9 mouse cellular contexts compared by ENCODE assay signal in the genomic region with DNA sequence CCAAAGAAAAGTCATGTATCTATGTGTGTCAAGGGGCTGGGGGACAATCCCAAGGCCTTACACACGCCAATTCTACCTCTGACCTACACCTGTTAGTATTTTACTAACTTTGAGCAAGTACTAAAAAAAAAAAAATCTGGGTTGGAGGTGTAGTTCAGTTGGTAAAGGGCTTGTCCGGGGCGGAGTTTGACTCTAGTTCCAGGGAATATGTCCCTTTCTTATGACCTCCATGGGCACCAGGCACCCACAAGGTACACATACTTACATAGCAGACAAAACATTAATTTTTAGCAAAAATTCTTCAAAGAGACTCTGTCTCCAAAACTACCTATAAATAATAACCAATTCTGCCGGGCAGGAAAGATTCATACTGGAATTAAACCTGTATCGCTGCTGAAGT. TPM values are rescaled to one million over a fixed set of nuclear protein-coding genes. Genes with fewer than 3 reads are reported as not detected.
A peak's percentile ranks its signal among the peaks of the same experiment; 100 is the strongest.
DNase-seq lines count a peak whose midpoint lies in the region; ATAC-seq lines count a peak whose summit lies in the region.
"Had no signal": no experiment of that assay in that cellular context is flagged by ENCODE, and none has a peak within 500 bp of the region (broad histone marks: within the 10 kb centered on the region; RNA-seq: fewer than 3 reads in every experiment).

No protein-coding gene starts in this region.

- H3K36me3 ChIP-seq in megakaryocyte, embryonic 14.5 days (replicated peaks; ENCODE audit: low read length), result peaks cover 32% of the 10 kb centered on the region
- H3K36me3 ChIP-seq in forebrain, embryonic 14.5 days (ENCODE audit: control insufficient read depth, insufficient read depth, low read length), result peaks cover 16% of the 10 kb centered on the region
- H3K36me3 ChIP-seq in limb, embryonic 13.5 days, result peaks cover 40% of the 10 kb centered on the region
- H3K36me3 ChIP-seq in stomach, embryonic 14.5 days (ENCODE audit: control insufficient read depth, insufficient read depth, low read length), result peaks cover 13% of the 10 kb centered on the region; the same call in 1 of the 2 replicates

- H3K9me3 ChIP-seq in megakaryocyte, embryonic 14.5 days, result no peaks in the 10 kb centered on the region
- H3K9me3 ChIP-seq in forebrain, embryonic 14.5 days (replicated peaks; ENCODE audit: control insufficient read depth, low read length), result no peaks in the 10 kb centered on the region
- no peaks in the 10 kb centered on the region for H3K9me3 ChIP-seq in limb, embryonic 13.5 days
- H3K9me3 ChIP-seq in stomach, embryonic 14.5 days (ENCODE audit: control insufficient read depth, low read depth, low read length), result no peaks in the 10 kb centered on the region

- peak overlapping the region; percentile 75 for H3K4me2 ChIP-seq in forebrain, embryonic 14.5 days (ENCODE audit: low read length)
- H3K4me2 ChIP-seq in limb, embryonic 13.5 days (replicated peaks), result peak overlapping the region; percentile 92
- H3K4me2 ChIP-seq in stomach, embryonic 14.5 days (replicated peaks; ENCODE audit: low read depth, low read length), result peak overlapping the region; percentile 82

- 0 out of 2 replicates have a peak overlapping the region, but pooled peaks have one; percentile 73 for H3K27ac ChIP-seq in forebrain, embryonic 14.5 days (ENCODE audit: low read depth, low read length)
- H3K27ac ChIP-seq in limb, embryonic 13.5 days, result peak overlapping the region; percentile 93
- peak overlapping the region; percentile 95 for H3K27ac ChIP-seq in stomach, embryonic 14.5 days (ENCODE audit: low read length)

- DNase-seq in forebrain, embryonic 14.5 days (ENCODE audit: low spot score), result no peak
- no peak for DNase-seq in adrenal gland, postnatal 4 days (ENCODE audit: low spot score in 2 of 2)
- no peak for DNase-seq in cerebellum, postnatal 36 days
- DNase-seq in gastrocnemius, adult 18-20 months (ENCODE audit: low spot score), result no peak
- DNase-seq: thymus, adult 2 months had no signal

- H3K27me3 ChIP-seq in megakaryocyte, embryonic 14.5 days (replicated peaks), result no peaks in the 10 kb centered on the region
- no peaks in the 10 kb centered on the region for H3K27me3 ChIP-seq in forebrain, embryonic 14.5 days (replicated peaks; ENCODE audit: control insufficient read depth, insufficient read depth, low read length)
- H3K27me3 ChIP-seq in limb, embryonic 13.5 days, result no peaks in the 10 kb centered on the region
- no peaks in the 10 kb centered on the region for H3K27me3 ChIP-seq in stomach, embryonic 14.5 days (ENCODE audit: control insufficient read depth, insufficient read depth, low read length)

- ATAC-seq in megakaryocyte, adult 5-6 weeks (ENCODE audit: poor library complexity, severe bottlenecking), result no peak
- no peak for ATAC-seq in forebrain, embryonic 14.5 days
- ATAC-seq in limb, embryonic 13.5 days (ENCODE audit: low FRiP score, low read depth), result no peak
- ATAC-seq in stomach, embryonic 14.5 days (ENCODE audit: insufficient number of reproducible peaks, insufficient read depth, low FRiP score, low read depth), result no peak

- peak overlapping the region; percentile 95 for H3K4me3 ChIP-seq in megakaryocyte, embryonic 14.5 days (replicated peaks)
- peak overlapping the region; percentile 79 for H3K4me3 ChIP-seq in forebrain, embryonic 14.5 days (ENCODE audit: low read depth, low read length)
- H3K4me3 ChIP-seq in limb, embryonic 13.5 days, result peak overlapping the region; percentile 92
- peak overlapping the region; percentile 93 for H3K4me3 ChIP-seq in stomach, embryonic 14.5 days (ENCODE audit: low read depth, low read length)

- H3K4me1 ChIP-seq in megakaryocyte, embryonic 14.5 days, result peaks cover 57% of the 10 kb centered on the region
- peaks cover 10% of the 10 kb centered on the region for H3K4me1 ChIP-seq in forebrain, embryonic 14.5 days (ENCODE audit: control insufficient read depth, insufficient read depth, low read length)
- H3K4me1 ChIP-seq in limb, embryonic 13.5 days, result peaks cover 28% of the 10 kb centered on the region
- peaks cover 16% of the 10 kb centered on the region; the same call in 1 of the 2 replicates for H3K4me1 ChIP-seq in stomach, embryonic 14.5 days (ENCODE audit: control insufficient read depth, insufficient read depth, low read length)

- 53% methylated on average over 5 of the region's 5 CpGs for WGBS in forebrain, embryonic 14.5 days
- 49% methylated on average over 5 of the region's 5 CpGs for WGBS in limb, embryonic 13.5 days
- 36% methylated on average over 5 of the region's 5 CpGs for WGBS in stomach, embryonic 14.5 days

- H3K9ac ChIP-seq in forebrain, embryonic 14.5 days (ENCODE audit: low read length), result peak overlapping the region; percentile 88
- H3K9ac ChIP-seq in limb, embryonic 13.5 days, result peak overlapping the region; percentile 97
- H3K9ac ChIP-seq in stomach, embryonic 14.5 days (replicated peaks; ENCODE audit: low read depth, low read length), result peak overlapping the region; percentile 96

RNA-seq across cellular contexts. Expression of gene Akr1a1, which starts 1.1 kb away (rescaled TPM):
- 135 and 303 TPM in 2 replicates for polyA plus RNA-seq in megakaryocyte, embryonic 14.5 days (2012; ENCODE audit: insufficient read depth, low replicate concordance)
- 465 and 471 TPM in 2 replicates for total RNA-seq in megakaryocyte, adult 5-6 weeks (2015)
- total RNA-seq in megakaryocyte, adult 5-6 weeks (2017), result 733 and 897 TPM in 2 replicates
- polyA plus RNA-seq in forebrain, embryonic 14.5 days (2014; fragmentation: Nextera tagmentation; extraction: Ambion mirVana), result 910 and 955 TPM in 2 replicates
- polyA plus RNA-seq in limb, embryonic 13.5 days (2015; fragmentation: Nextera tagmentation; extraction: Ambion mirVana), result 774 and 800 TPM in 2 replicates
- 781 and 795 TPM in 2 replicates for polyA plus RNA-seq in stomach, embryonic 14.5 days (2014; fragmentation: Nextera tagmentation; extraction: Ambion mirVana)
- 100 to 1,000 TPM; 756 to 759 TPM for total RNA-seq in adrenal gland, postnatal 4 days (2021)
- total RNA-seq in gastrocnemius, adult 18-20 months (2021), result 100 to 1,000 TPM; 182 to 198 TPM

RNA-seq across cellular contexts. Expression of gene Nasp, which starts 22.6 kb away (rescaled TPM):
- polyA plus RNA-seq in megakaryocyte, embryonic 14.5 days (2012; ENCODE audit: insufficient read depth, low replicate concordance), result 2.1 and 5.4 TPM in 2 replicates
- 95.7 and 101 TPM in 2 replicates for total RNA-seq in megakaryocyte, adult 5-6 weeks (2015)
- total RNA-seq in megakaryocyte, adult 5-6 weeks (2017), result 225 and 236 TPM in 2 replicates
- polyA plus RNA-seq in forebrain, embryonic 14.5 days (2014; fragmentation: Nextera tagmentation; extraction: Ambion mirVana), result 125 and 129 TPM in 2 replicates
- polyA plus RNA-seq in limb, embryonic 13.5 days (2015; fragmentation: Nextera tagmentation; extraction: Ambion mirVana), result 203 and 211 TPM in 2 replicates
- polyA plus RNA-seq in stomach, embryonic 14.5 days (2014; fragmentation: Nextera tagmentation; extraction: Ambion mirVana), result 150 and 162 TPM in 2 replicates
- 10 to 100 TPM; 71.2 to 80.6 TPM for total RNA-seq in adrenal gland, postnatal 4 days (2021)
- 10 to 100 TPM in 1 of 2 experiments, 1 to 10 TPM in 1; 9.1 to 10.6 TPM for total RNA-seq in gastrocnemius, adult 18-20 months (2021)

RNA-seq across cellular contexts. Expression of gene Prdx1, which starts 35.0 kb away (rescaled TPM):
- polyA plus RNA-seq in megakaryocyte, embryonic 14.5 days (2012; ENCODE audit: insufficient read depth, low replicate concordance), result 13.8 TPM in 1 of 2 replicates, not detected in the other
- 556 and 644 TPM in 2 replicates for total RNA-seq in megakaryocyte, adult 5-6 weeks (2015)
- total RNA-seq in megakaryocyte, adult 5-6 weeks (2017), result 344 and 395 TPM in 2 replicates
- 561 and 632 TPM in 2 replicates for polyA plus RNA-seq in forebrain, embryonic 14.5 days (2014; fragmentation: Nextera tagmentation; extraction: Ambion mirVana)
- polyA plus RNA-seq in limb, embryonic 13.5 days (2015; fragmentation: Nextera tagmentation; extraction: Ambion mirVana), result 1,184 and 1,195 TPM in 2 replicates
- polyA plus RNA-seq in stomach, embryonic 14.5 days (2014; fragmentation: Nextera tagmentation; extraction: Ambion mirVana), result 1,331 and 1,341 TPM in 2 replicates
- 100 to 1,000 TPM; 471 to 527 TPM for total RNA-seq in adrenal gland, postnatal 4 days (2021)
- 100 to 1,000 TPM; 267 to 272 TPM for total RNA-seq in gastrocnemius, adult 18-20 months (2021)

RNA-seq across cellular contexts. Expression of gene Ccdc17, which starts 53.9 kb away (rescaled TPM):
- 0.31 and 2.6 TPM in 2 replicates for polyA plus RNA-seq in megakaryocyte, embryonic 14.5 days (2012; ENCODE audit: insufficient read depth, low replicate concordance)
- 2.7 and 3.3 TPM in 2 replicates for total RNA-seq in megakaryocyte, adult 5-6 weeks (2015)
- total RNA-seq in megakaryocyte, adult 5-6 weeks (2017), result 2.6 and 4.3 TPM in 2 replicates
- 3.1 and 3.8 TPM in 2 replicates for polyA plus RNA-seq in forebrain, embryonic 14.5 days (2014; fragmentation: Nextera tagmentation; extraction: Ambion mirVana)
- 2.1 and 3.1 TPM in 2 replicates for polyA plus RNA-seq in limb, embryonic 13.5 days (2015; fragmentation: Nextera tagmentation; extraction: Ambion mirVana)
- 3.8 and 4.7 TPM in 2 replicates for polyA plus RNA-seq in stomach, embryonic 14.5 days (2014; fragmentation: Nextera tagmentation; extraction: Ambion mirVana)
- 10 to 100 TPM; 14.4 to 16.1 TPM for total RNA-seq in adrenal gland, postnatal 4 days (2021)
- 1 to 10 TPM; 1.3 to 1.7 TPM for total RNA-seq in gastrocnemius, adult 18-20 months (2021)

RNA-seq across cellular contexts. Expression of gene Mmachc, which starts 57.8 kb away (rescaled TPM):
- polyA plus RNA-seq in megakaryocyte, embryonic 14.5 days (2012; ENCODE audit: insufficient read depth, low replicate concordance), result 0.18 TPM in 1 of 2 replicates, not detected in the other
- total RNA-seq in megakaryocyte, adult 5-6 weeks (2015), result 8.1 and 10.9 TPM in 2 replicates
- total RNA-seq in megakaryocyte, adult 5-6 weeks (2017), result 5.2 and 6.4 TPM in 2 replicates
- polyA plus RNA-seq in forebrain, embryonic 14.5 days (2014; fragmentation: Nextera tagmentation; extraction: Ambion mirVana), result 13.2 and 15.2 TPM in 2 replicates
- polyA plus RNA-seq in limb, embryonic 13.5 days (2015; fragmentation: Nextera tagmentation; extraction: Ambion mirVana), result 25.0 and 27.1 TPM in 2 replicates
- 18.4 and 19.1 TPM in 2 replicates for polyA plus RNA-seq in stomach, embryonic 14.5 days (2014; fragmentation: Nextera tagmentation; extraction: Ambion mirVana)
- total RNA-seq in adrenal gland, postnatal 4 days (2021), result 10 to 100 TPM; 26.7 to 27.1 TPM
- total RNA-seq in gastrocnemius, adult 18-20 months (2021), result 10 to 100 TPM; 33.3 to 34.9 TPM

Comparison
In these comparisons a context has a peak if more than half of its experiments do, and no peak if none do; other contexts are left out.
1. RNA of gene Nasp, which starts 22.6 kb away (polyA plus RNA-seq): 203 to 211 TPM in limb, embryonic 13.5 days, 150 to 162 TPM in stomach, embryonic 14.5 days and 125 to 129 TPM in forebrain, embryonic 14.5 days; 2.1 to 5.4 TPM in megakaryocyte, embryonic 14.5 days; every median in the first group is over 10 times any median in the second.
2. RNA of gene Prdx1, which starts 35.0 kb away (polyA plus RNA-seq): 1,331 to 1,341 TPM in stomach, embryonic 14.5 days, 1,184 to 1,195 TPM in limb, embryonic 13.5 days and 561 to 632 TPM in forebrain, embryonic 14.5 days; 13.8 TPM in megakaryocyte, embryonic 14.5 days; every median in the first group is over 10 times any median in the second.
3. Peak in every context shown above with its lines, with median percentiles within 50 percentile points of each other: H3K4me3 ChIP-seq, H3K27ac ChIP-seq, H3K4me2 ChIP-seq and H3K9ac ChIP-seq.